Mouse (Mus musculus): ENCODE results near the gene Alg9. TPM values are rescaled to one million over a fixed set of nuclear protein-coding genes. Genes with fewer than 3 reads are reported as not detected.
"Not testable (repeated sequence)": the region's sequence is repeated elsewhere in the genome, so short reads cannot be mapped to it uniquely, and the experiment has no call there.

The Alg9 gene
- polyA plus RNA-seq, 1 experiment from 2014 or later = 41.6 TPM

GRCm38 (mm10) chr9:50822216-50822615 lies 47.4 kb downstream of the Alg9 start:
- 98% methylated on average over 5 of the region's 5 CpGs for WGBS
- Histone ChIP-seq H3K9ac (replicated peaks; ENCODE audit: low read length) (no peak overlapping the region), H3K4me3 (ENCODE audit: low read depth, low read length) (no peak overlapping the region), H3K36me3 (replicated peaks; ENCODE audit: control insufficient read depth, insufficient read depth, low read depth, low read length) (peaks cover 5% of the 10 kb centered on the region; the same call in 1 of the 2 replicates), H3K27me3 (ENCODE audit: control insufficient read depth, insufficient read depth, low read length) (no peaks in the 10 kb centered on the region), H3K9me3 (replicated peaks; ENCODE audit: control insufficient read depth, low read length) (no peaks in the 10 kb centered on the region), H3K27ac (replicated peaks; ENCODE audit: low read depth, low read length) (no peak overlapping the region), H3K4me2 (ENCODE audit: low read depth, low read length) (no peak overlapping the region), H3K4me1 (ENCODE audit: control insufficient read depth, insufficient read depth, low read length) (no peaks in the 10 kb centered on the region)
- ATAC-seq (replicated peaks; ENCODE audit: insufficient number of reproducible peaks, low FRiP score, low TSS enrichment, low read depth) = no peak
- DNase-seq (ENCODE audit: low spot score) = no peak

GRCm38 (mm10) chr9:50823779-50824453 lies 49.1 kb downstream of the Alg9 start:
- peaks cover 5% of the 10 kb centered on the region; the same call in 1 of the 2 replicates for H3K36me3 ChIP-seq (replicated peaks; ENCODE audit: control insufficient read depth, insufficient read depth, low read depth, low read length)
- 88% methylated on average over 11 of the region's 11 CpGs for WGBS

GRCm38 (mm10) chr9:50831514-50831913 lies 56.7 kb downstream of the Alg9 start:
- 95% methylated on average over 5 of the region's 5 CpGs for WGBS

More at GRCm38 (mm10) chr9:50823779-50824453, 49.1 kb downstream of the Alg9 start:
- H3K9ac ChIP-seq (replicated peaks; ENCODE audit: low read length) = no peak overlapping the region
- no peaks in the 10 kb centered on the region for H3K9me3 ChIP-seq (replicated peaks; ENCODE audit: control insufficient read depth, low read length)
- no peak overlapping the region for H3K4me3 ChIP-seq (ENCODE audit: low read depth, low read length)
- no peak overlapping the region for H3K27ac ChIP-seq (replicated peaks; ENCODE audit: low read depth, low read length)
- H3K27me3 ChIP-seq (ENCODE audit: control insufficient read depth, insufficient read depth, low read length) = no peaks in the 10 kb centered on the region
- H3K4me1 ChIP-seq (ENCODE audit: control insufficient read depth, insufficient read depth, low read length) = no peaks in the 10 kb centered on the region
- H3K4me2 ChIP-seq (ENCODE audit: low read depth, low read length) = no peak overlapping the region
- ATAC-seq (replicated peaks; ENCODE audit: insufficient number of reproducible peaks, low FRiP score, low TSS enrichment, low read depth) (no peak), DNase-seq (ENCODE audit: low spot score) (no peak)

GRCm38 (mm10) chr9:50832162-50832561 lies 57.3 kb downstream of the Alg9 start:
- H3K36me3 ChIP-seq (replicated peaks; ENCODE audit: control insufficient read depth, insufficient read depth, low read depth, low read length) = no peaks in the 10 kb centered on the region
- no peaks in the 10 kb centered on the region for H3K9me3 ChIP-seq (replicated peaks; ENCODE audit: control insufficient read depth, low read length)
- H3K27me3 ChIP-seq (ENCODE audit: control insufficient read depth, insufficient read depth, low read length) = no peaks in the 10 kb centered on the region
- H3K4me2 ChIP-seq (ENCODE audit: low read depth, low read length) = no peak overlapping the region
- no peaks in the 10 kb centered on the region for H3K4me1 ChIP-seq (ENCODE audit: control insufficient read depth, insufficient read depth, low read length)
- no peak for ATAC-seq (replicated peaks; ENCODE audit: insufficient number of reproducible peaks, low FRiP score, low TSS enrichment, low read depth)
- no peak overlapping the region for H3K9ac ChIP-seq (replicated peaks; ENCODE audit: low read length)
- H3K27ac ChIP-seq (replicated peaks; ENCODE audit: low read depth, low read length) = no peak overlapping the region
- no peak overlapping the region for H3K4me3 ChIP-seq (ENCODE audit: low read depth, low read length)
- no peak for DNase-seq (ENCODE audit: low spot score)
- 98% methylated on average over 4 of the region's 4 CpGs for WGBS

More at GRCm38 (mm10) chr9:50831514-50831913, 56.7 kb downstream of the Alg9 start:
- ATAC-seq (replicated peaks; ENCODE audit: insufficient number of reproducible peaks, low FRiP score, low TSS enrichment, low read depth) (no peak), DNase-seq (ENCODE audit: low spot score) (no peak)
- Histone ChIP-seq H3K27me3 (ENCODE audit: control insufficient read depth, insufficient read depth, low read length) (no peaks in the 10 kb centered on the region), H3K27ac (replicated peaks; ENCODE audit: low read depth, low read length) (no peak overlapping the region), H3K9me3 (replicated peaks; ENCODE audit: control insufficient read depth, low read length) (no peaks in the 10 kb centered on the region), H3K36me3 (replicated peaks; ENCODE audit: control insufficient read depth, insufficient read depth, low read depth, low read length) (no peaks in the 10 kb centered on the region), H3K4me3 (ENCODE audit: low read depth, low read length) (no peak overlapping the region), H3K4me1 (ENCODE audit: control insufficient read depth, insufficient read depth, low read length) (no peaks in the 10 kb centered on the region), H3K9ac (replicated peaks; ENCODE audit: low read length) (no peak overlapping the region), H3K4me2 (ENCODE audit: low read depth, low read length) (no peak overlapping the region)

- not testable (repeated sequence) for ATAC-seq (replicated peaks; ENCODE audit: insufficient number of reproducible peaks, low FRiP score, low TSS enrichment, low read depth); H3K27me3 ChIP-seq (ENCODE audit: control insufficient read depth, insufficient read depth, low read length); H3K36me3 ChIP-seq (replicated peaks; ENCODE audit: control insufficient read depth, insufficient read depth, low read depth, low read length); H3K4me3 ChIP-seq (ENCODE audit: low read depth, low read length); H3K9ac ChIP-seq (replicated peaks; ENCODE audit: low read length); H3K27ac ChIP-seq (replicated peaks; ENCODE audit: low read depth, low read length); H3K4me2 ChIP-seq (ENCODE audit: low read depth, low read length); H3K4me1 ChIP-seq (ENCODE audit: control insufficient read depth, insufficient read depth, low read length); DNase-seq (ENCODE audit: low spot score); H3K9me3 ChIP-seq (replicated peaks; ENCODE audit: control insufficient read depth, low read length)
- WGBS = 85% methylated on average over 2 of the region's 2 CpGs
Observed at GRCm38 (mm10) chr9:50832582-50832981, 57.8 kb downstream of the Alg9 start.

- H3K9ac ChIP-seq (replicated peaks; ENCODE audit: low read length) = no peak overlapping the region
- H3K36me3 ChIP-seq (replicated peaks; ENCODE audit: control insufficient read depth, insufficient read depth, low read depth, low read length) = no peaks in the 10 kb centered on the region
- no peaks in the 10 kb centered on the region for H3K9me3 ChIP-seq (replicated peaks; ENCODE audit: control insufficient read depth, low read length)
- no peak overlapping the region for H3K4me3 ChIP-seq (ENCODE audit: low read depth, low read length)
- DNase-seq (ENCODE audit: low spot score) (no peak), ATAC-seq (replicated peaks; ENCODE audit: insufficient number of reproducible peaks, low FRiP score, low TSS enrichment, low read depth) (no peak)
- H3K27me3 ChIP-seq (ENCODE audit: control insufficient read depth, insufficient read depth, low read length) = no peaks in the 10 kb centered on the region
- no peak overlapping the region for H3K27ac ChIP-seq (replicated peaks; ENCODE audit: low read depth, low read length)
- H3K4me1 ChIP-seq (ENCODE audit: control insufficient read depth, insufficient read depth, low read length) = no peaks in the 10 kb centered on the region
- no peak overlapping the region for H3K4me2 ChIP-seq (ENCODE audit: low read depth, low read length)
- WGBS = 85% methylated on average over 8 of the region's 8 CpGs
Observed at GRCm38 (mm10) chr9:50833786-50834185, 59.0 kb downstream of the Alg9 start.

DNA sequence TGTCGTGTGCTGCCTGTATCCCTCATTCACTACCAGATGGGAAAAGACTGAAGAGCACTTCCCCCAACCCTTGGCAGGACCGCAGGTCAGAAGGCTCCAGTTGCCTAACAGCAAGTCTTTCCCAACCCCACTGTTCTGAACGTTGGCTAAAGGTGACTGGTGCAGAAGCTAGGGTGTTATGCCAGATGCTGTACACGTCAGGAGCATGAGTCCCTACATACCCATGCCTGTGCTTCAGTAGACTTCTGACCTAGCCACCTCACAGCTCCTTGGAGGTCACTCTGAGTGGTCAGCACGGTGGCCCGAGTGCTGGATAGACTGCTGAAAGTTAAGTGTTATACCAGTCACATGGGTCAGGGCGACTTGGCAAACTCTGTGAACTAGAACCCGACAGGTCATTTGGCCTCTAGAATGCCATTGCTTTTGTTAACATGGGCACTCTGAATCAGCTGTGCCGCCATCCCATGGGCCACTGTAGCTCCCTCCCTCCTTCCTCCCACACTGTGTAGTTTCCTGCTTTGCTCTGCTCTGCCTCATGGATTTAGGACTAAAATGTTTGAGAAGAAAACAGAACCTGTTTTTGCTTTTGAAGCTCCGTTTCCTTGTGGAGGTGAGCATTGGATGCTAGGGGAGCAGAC lies 60.4 kb downstream of the Alg9 start:
- H3K9ac ChIP-seq (replicated peaks; ENCODE audit: low read length) = no peak overlapping the region
- DNase-seq (ENCODE audit: low spot score) (no peak), ATAC-seq (replicated peaks; ENCODE audit: insufficient number of reproducible peaks, low FRiP score, low TSS enrichment, low read depth) (no peak)
- no peak overlapping the region for H3K27ac ChIP-seq (replicated peaks; ENCODE audit: low read depth, low read length)
- no peaks in the 10 kb centered on the region for H3K4me1 ChIP-seq (ENCODE audit: control insufficient read depth, insufficient read depth, low read length)
- WGBS = 82% methylated on average over 10 of the region's 10 CpGs
- H3K27me3 ChIP-seq (ENCODE audit: control insufficient read depth, insufficient read depth, low read length) = no peaks in the 10 kb centered on the region
- H3K36me3 ChIP-seq (replicated peaks; ENCODE audit: control insufficient read depth, insufficient read depth, low read depth, low read length) = no peaks in the 10 kb centered on the region
- no peak overlapping the region for H3K4me3 ChIP-seq (ENCODE audit: low read depth, low read length)
- H3K9me3 ChIP-seq (replicated peaks; ENCODE audit: control insufficient read depth, low read length) = no peaks in the 10 kb centered on the region
- no peak overlapping the region for H3K4me2 ChIP-seq (ENCODE audit: low read depth, low read length)

GRCm38 (mm10) chr9:50836097-50836496 lies 61.3 kb downstream of the Alg9 start:
- H3K4me1 ChIP-seq (ENCODE audit: control insufficient read depth, insufficient read depth, low read length) = no peaks in the 10 kb centered on the region
- H3K27me3 ChIP-seq (ENCODE audit: control insufficient read depth, insufficient read depth, low read length) = no peaks in the 10 kb centered on the region
- ATAC-seq (replicated peaks; ENCODE audit: insufficient number of reproducible peaks, low FRiP score, low TSS enrichment, low read depth) (no peak), DNase-seq (ENCODE audit: low spot score) (no peak)
- H3K9ac ChIP-seq (replicated peaks; ENCODE audit: low read length) = no peak overlapping the region
- no peaks in the 10 kb centered on the region for H3K36me3 ChIP-seq (replicated peaks; ENCODE audit: control insufficient read depth, insufficient read depth, low read depth, low read length)
- no peak overlapping the region for H3K4me3 ChIP-seq (ENCODE audit: low read depth, low read length)
- H3K4me2 ChIP-seq (ENCODE audit: low read depth, low read length) = no peak overlapping the region
- 90% methylated on average over 4 of the region's 4 CpGs for WGBS
- H3K27ac ChIP-seq (replicated peaks; ENCODE audit: low read depth, low read length) = no peak overlapping the region
- no peaks in the 10 kb centered on the region for H3K9me3 ChIP-seq (replicated peaks; ENCODE audit: control insufficient read depth, low read length)

Measured in embryonic facial prominence, embryonic 11.5 days (tissue).